Mouse (Mus musculus) neural tube, embryonic 11.5 days (tissue): Measurements from ENCODE around the gene Cdt1. TPM values are rescaled to one million over a fixed set of nuclear protein-coding genes. Genes with fewer than 3 reads are reported as not detected.

Experiments used
- ATAC-seq: fragments of 200-750 bp; cut with Nextera tagmentation; 2 replicates; pipeline ENCODE4 v1.8.0; 2017; ENCODE audit warnings: moderate number of reproducible peaks, mild to moderate bottlenecking, moderate TSS enrichment, moderate library complexity; ENCODE audit not compliant: insufficient read depth, low FRiP score, low TSS enrichment
- DNase-seq: peaks from one replicate; pipeline ENCODE4 v3.0.0-alpha.2; 2015; ENCODE audit warnings: low spot score
- H3K27ac ChIP-seq: fragments of 300-500 bp; sonication (generic); 2 replicates; pipeline ENCODE4 v1.5.1; 2014; ENCODE audit warnings: low read depth, mild to moderate bottlenecking, low read length
- H3K27me3 ChIP-seq: fragments of 300-500 bp; sonication (generic); 2 replicates; pipeline ENCODE4 v1.6.1; 2014; ENCODE audit warnings: mild to moderate bottlenecking, low read length, mixed read lengths; ENCODE audit not compliant: control insufficient read depth, insufficient read depth
- H3K36me3 ChIP-seq: fragments of 300-500 bp; sonication (generic); 2 replicates; pipeline ENCODE4 v1.6.1; 2014; ENCODE audit warnings: mild to moderate bottlenecking, low read length, moderate library complexity, mixed read lengths; ENCODE audit not compliant: control insufficient read depth, insufficient read depth
- H3K4me1 ChIP-seq: fragments of 300-500 bp; sonication (generic); 2 replicates; pipeline ENCODE4 v1.6.1; 2014; ENCODE audit warnings: low read length, mixed read lengths; ENCODE audit not compliant: control insufficient read depth, insufficient read depth
- H3K4me2 ChIP-seq: fragments of 300-500 bp; sonication (generic); 2 replicates; pipeline ENCODE4 v1.6.1; 2014; ENCODE audit warnings: low read depth, mild to moderate bottlenecking, moderate library complexity
- H3K4me3 ChIP-seq: fragments of 300-500 bp; sonication (generic); 2 replicates; pipeline ENCODE4 v1.5.1; 2014; ENCODE audit warnings: low read depth, low read length
- H3K9ac ChIP-seq: fragments of 300-500 bp; sonication (generic); 2 replicates; pipeline ENCODE4 v1.6.1; 2014; ENCODE audit warnings: mild to moderate bottlenecking, low read length
- H3K9me3 ChIP-seq: fragments of 300-500 bp; sonication (generic); 2 replicates; pipeline ENCODE4 v1.6.1; 2016; ENCODE audit warnings: low read length; ENCODE audit not compliant: control insufficient read depth
- WGBS: fragments of 180-500 bp; shearing (Covaris S2); extraction: QIAGEN DNeasy Blood & Tissue Kit; methylation state at CpG from one replicate; pipeline ENCODE4 v1.1.7; 2014; 5-methylcytosine and 5-hydroxymethylcytosine counted together
- polyA plus RNA-seq: library from polyadenylated mRNA; unstranded; fragments of >200 nt; fragmentation: Nextera tagmentation; extraction: Ambion mirVana; gene quantifications from 2 replicates; pipeline ENCODE4 v1.2.1, GENCODE M21; 2014

Cdt1 gene
- polyA plus RNA-seq, 1 experiment from 2014 or later: 37.1 TPM

DNA sequence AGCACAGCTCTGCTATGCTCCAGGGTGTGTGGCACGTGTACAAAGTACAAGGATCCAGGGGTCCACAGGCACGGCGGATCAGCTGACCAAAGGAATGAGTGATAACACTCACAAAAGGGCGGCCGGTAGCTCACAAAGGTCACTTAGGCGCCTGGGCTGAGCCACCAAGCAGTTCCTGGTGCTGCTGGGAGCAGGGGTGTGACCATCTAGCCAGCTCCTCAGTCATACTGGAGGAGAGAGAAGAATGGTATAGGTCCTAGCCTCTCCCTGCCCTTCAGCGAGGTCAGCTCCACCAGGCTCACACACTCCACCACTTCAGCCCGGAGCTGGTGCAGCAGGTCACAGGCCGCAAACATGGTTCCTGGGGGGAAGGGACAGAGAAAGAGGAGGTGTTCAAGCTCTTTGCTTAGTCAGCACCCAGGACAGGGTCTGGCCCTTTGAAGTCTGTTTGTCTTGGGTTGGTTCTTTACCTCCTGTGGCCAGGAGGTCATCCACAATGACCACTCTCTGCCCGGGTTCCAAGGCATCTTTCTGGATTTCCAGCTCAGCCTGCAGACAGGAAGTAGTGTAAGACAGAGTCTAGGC, 6.9 kb downstream of the Cdt1 start:
- no peak overlapping the region for H3K9ac ChIP-seq
- no peak overlapping the region for H3K27ac ChIP-seq
- ATAC-seq (no peak), DNase-seq (no peak)
- H3K4me3 ChIP-seq: no peak overlapping the region
- no peaks in the 10 kb centered on the region for H3K9me3 ChIP-seq
- H3K4me1 ChIP-seq: peaks cover 20% of the 10 kb centered on the region
- H3K36me3 ChIP-seq: peaks cover 21% of the 10 kb centered on the region
- no peak overlapping the region for H3K4me2 ChIP-seq
- H3K27me3 ChIP-seq: no peaks in the 10 kb centered on the region
- WGBS: 46% methylated on average over 10 of the region's 10 CpGs

DNA sequence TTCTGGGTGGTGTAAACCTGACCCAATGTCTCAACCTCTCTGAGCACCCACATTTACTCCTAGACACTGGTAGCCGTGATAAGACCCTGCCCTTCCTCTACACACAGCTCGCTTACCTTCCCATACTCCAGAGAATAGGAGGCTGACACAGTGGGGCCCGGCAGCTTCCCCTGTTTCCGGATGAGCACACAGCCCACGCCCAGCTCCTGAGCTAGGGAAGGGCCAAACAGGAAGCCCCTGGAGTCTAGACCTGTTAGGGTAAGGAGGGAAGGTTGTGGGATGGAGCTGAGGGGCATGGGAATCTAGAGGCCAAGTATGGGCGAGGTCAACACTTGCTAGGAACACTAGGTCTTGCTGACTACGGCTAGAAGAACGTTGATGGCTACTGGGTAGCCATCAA, 7.5 kb downstream of the Cdt1 start:
- Histone ChIP-seq H3K4me3 (no peak overlapping the region), H3K4me1 (peaks cover 20% of the 10 kb centered on the region), H3K36me3 (peaks cover 17% of the 10 kb centered on the region), H3K27me3 (no peaks in the 10 kb centered on the region), H3K9me3 (no peaks in the 10 kb centered on the region), H3K27ac (no peak overlapping the region), H3K4me2 (no peak overlapping the region; the same call in 1 of the 2 replicates), H3K9ac (no peak overlapping the region)
- WGBS: 79% methylated on average over 8 of the region's 8 CpGs
- DNase-seq (no peak), ATAC-seq (no peak)

DNA sequence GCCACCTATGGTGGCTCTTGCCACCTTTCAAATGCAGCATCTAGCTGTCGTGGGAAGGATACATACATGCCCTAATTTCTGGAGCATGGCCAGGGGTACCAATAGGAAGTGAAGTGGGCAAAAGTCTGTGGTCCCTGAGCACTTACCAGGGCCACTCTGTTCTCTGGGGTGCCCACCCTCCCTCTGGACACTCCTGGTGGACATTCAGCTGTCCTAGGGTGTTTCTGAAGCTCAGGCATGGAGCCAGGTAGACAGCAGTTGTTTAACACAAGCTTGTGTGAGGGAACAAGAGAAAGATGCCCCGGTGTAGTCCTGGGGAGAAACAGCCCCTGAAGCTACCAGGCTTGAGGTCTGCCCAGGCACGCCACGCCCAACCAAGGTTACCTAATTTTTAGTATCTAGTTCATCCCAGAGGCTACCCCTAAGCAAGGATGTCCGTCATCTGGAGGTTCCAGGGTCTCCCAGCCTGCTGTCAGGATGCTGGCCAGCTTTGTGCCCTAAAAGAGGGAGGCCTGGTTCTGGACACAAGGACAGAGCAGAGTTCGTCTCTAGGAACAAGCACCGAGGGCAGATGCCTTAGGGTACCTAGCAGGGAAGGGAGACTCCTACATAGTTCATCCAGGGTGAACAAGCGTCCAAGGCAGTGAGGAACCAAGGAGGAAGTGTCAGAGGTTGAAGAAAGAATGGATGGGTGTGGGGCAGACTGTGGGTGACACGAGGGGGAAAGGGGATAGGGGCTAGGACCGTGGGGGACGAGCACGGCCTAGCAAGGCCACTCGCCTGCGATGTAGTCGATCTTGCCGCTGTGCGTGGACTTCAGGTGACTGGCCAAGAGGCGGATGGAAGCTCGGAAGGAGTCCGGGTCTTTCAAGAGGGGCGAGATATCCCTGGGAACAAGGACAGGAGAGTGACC, 8.2 kb downstream of the Cdt1 start:
- H3K4me3 ChIP-seq: peak overlapping the region; percentile 64
- DNase-seq: no peak
- peaks cover 16% of the 10 kb centered on the region for H3K36me3 ChIP-seq
- H3K27me3 ChIP-seq: no peaks in the 10 kb centered on the region
- 20% methylated on average over 21 of the region's 21 CpGs for WGBS
- peak overlapping the region; percentile 87 for H3K9ac ChIP-seq
- peaks cover 20% of the 10 kb centered on the region for H3K4me1 ChIP-seq
- ATAC-seq: no peak
- H3K27ac ChIP-seq: peak overlapping the region; percentile 54; the same call in 1 of the 2 replicates
- H3K9me3 ChIP-seq: no peaks in the 10 kb centered on the region
- H3K4me2 ChIP-seq: peak overlapping the region; percentile 92

DNA sequence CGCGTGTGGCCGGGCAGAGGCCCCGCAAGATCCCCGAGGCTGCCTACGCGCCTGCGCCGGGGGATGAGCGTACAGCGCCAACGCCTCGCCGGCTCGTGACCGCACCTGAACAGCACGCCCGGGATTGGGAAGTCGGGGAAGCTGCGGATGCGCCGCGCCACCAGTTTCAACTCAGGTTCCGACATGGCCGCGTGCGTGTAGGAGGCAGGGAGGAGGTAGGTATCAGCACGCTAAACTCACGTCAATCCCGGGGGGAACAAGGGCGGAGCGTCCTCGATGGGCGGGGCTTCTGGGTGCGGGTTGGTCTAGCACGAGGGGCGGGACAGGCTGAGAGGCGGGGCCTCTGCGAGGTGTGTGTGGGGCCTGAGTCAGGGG, 8.8 kb downstream of the Cdt1 start, which contains the start of gene Aprt:
TSS of gene Aprt (minus strand) at position 262 of the 375 bp plus-strand sequence.
- peak within 1 kb of the TSS; percentile 64 for H3K4me3 ChIP-seq
- DNase-seq (peak; percentile 92), ATAC-seq (peak; percentile 81)
- H3K36me3 ChIP-seq: peaks cover 9% of the 10 kb centered on the region
- under 1% methylated on average over 39 of the region's 39 CpGs for WGBS
- H3K27ac ChIP-seq: peak within 1 kb of the TSS; percentile 54; the same call in 1 of the 2 replicates
- peaks cover 20% of the 10 kb centered on the region for H3K4me1 ChIP-seq
- peak within 1 kb of the TSS; percentile 87 for H3K9ac ChIP-seq
- no peaks in the 10 kb centered on the region for H3K27me3 ChIP-seq
- H3K9me3 ChIP-seq: no peaks in the 10 kb centered on the region
- H3K4me2 ChIP-seq: peak within 1 kb of the TSS; percentile 92

DNA sequence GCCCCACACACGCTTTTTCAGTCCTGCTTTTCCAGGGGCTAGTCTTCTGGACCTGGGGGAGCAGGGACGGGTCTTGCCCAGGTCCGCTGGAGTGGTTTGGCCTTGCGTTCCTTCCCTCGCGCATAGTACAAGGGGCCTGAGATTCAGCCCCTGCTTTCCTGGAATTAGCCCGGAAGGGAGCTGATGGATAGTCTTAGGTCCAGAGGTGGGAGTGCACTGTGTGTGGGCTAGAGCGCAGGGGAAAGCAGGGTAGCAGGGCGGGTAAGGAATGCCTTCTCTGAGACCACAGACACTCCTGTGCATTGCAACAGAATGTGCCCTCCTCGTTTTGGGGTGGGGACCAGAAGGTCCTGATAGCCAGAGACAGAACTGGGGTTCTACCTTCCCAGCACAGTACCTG, 9.3 kb downstream of the Cdt1 start:
- no peak overlapping the region for H3K27ac ChIP-seq
- peak; percentile 10; the same call in 1 of the 2 replicates for ATAC-seq
- peak overlapping the region; percentile 64; the same call in 1 of the 2 replicates for H3K4me3 ChIP-seq
- peaks cover 20% of the 10 kb centered on the region for H3K4me1 ChIP-seq
- 41% methylated on average over 10 of the region's 10 CpGs for WGBS
- H3K27me3 ChIP-seq: no peaks in the 10 kb centered on the region
- DNase-seq: no peak
- H3K4me2 ChIP-seq: peak overlapping the region; percentile 92
- no peaks in the 10 kb centered on the region for H3K9me3 ChIP-seq
- peaks cover 5% of the 10 kb centered on the region for H3K36me3 ChIP-seq
- H3K9ac ChIP-seq: peak overlapping the region; percentile 14; the same call in 1 of the 2 replicates

DNA sequence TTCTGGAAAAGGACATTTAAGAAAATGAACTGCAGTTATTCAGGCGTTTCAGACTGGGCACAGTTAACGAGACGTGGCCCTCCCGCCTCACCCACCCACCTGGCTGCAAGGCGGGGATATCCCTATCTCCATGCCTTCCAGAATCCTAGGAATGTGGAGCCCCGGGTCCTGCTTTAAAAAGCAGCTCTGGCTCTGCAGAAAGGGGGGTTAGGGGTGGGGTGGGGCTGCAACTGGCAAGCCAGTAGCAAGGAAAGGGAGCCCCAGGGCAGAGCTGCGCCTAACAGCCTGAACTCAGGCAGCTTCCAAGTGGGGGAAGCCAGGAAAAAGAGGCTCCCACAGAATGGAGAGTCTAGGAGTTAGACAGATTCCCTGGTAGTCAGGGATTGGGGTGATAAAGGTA, 11.4 kb downstream of the Cdt1 start:
- no peak for ATAC-seq
- Histone ChIP-seq H3K27me3 (no peaks in the 10 kb centered on the region), H3K9me3 (no peaks in the 10 kb centered on the region), H3K9ac (no peak overlapping the region), H3K36me3 (no peaks in the 10 kb centered on the region), H3K4me3 (no peak overlapping the region), H3K4me1 (peaks cover 20% of the 10 kb centered on the region), H3K27ac (no peak overlapping the region), H3K4me2 (no peak overlapping the region)
- DNase-seq: no peak
- WGBS: 25% methylated on average over 7 of the region's 7 CpGs

DNA sequence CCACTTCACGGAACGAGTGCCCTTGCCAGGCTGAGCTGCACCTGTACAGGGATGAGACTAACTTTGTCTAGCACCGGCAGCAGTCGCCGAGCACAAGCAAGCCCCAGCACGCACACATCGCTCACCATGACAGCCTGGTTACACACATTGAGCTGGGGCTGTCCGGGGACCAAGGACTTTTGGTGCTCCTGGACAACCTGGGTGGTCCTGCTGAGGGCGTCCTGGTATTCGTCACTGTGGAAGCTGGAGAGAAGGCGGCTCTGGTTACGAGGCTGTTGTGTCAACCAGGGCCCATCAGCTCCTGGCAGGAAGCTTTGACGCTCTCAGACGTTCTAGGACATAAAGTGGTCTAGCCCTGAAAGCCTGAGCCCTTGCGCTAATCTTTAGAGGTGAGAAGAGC, 13.1 kb downstream of the Cdt1 start:
- H3K27me3 ChIP-seq: no peaks in the 10 kb centered on the region
- H3K9ac ChIP-seq: no peak overlapping the region
- H3K4me1 ChIP-seq: peaks cover 11% of the 10 kb centered on the region
- H3K9me3 ChIP-seq: no peaks in the 10 kb centered on the region
- no peak overlapping the region for H3K4me2 ChIP-seq
- no peaks in the 10 kb centered on the region for H3K36me3 ChIP-seq
- ATAC-seq: no peak
- H3K4me3 ChIP-seq: no peak overlapping the region
- H3K27ac ChIP-seq: no peak overlapping the region
- DNase-seq: no peak
- WGBS: 57% methylated on average over 13 of the region's 15 CpGs

DNA sequence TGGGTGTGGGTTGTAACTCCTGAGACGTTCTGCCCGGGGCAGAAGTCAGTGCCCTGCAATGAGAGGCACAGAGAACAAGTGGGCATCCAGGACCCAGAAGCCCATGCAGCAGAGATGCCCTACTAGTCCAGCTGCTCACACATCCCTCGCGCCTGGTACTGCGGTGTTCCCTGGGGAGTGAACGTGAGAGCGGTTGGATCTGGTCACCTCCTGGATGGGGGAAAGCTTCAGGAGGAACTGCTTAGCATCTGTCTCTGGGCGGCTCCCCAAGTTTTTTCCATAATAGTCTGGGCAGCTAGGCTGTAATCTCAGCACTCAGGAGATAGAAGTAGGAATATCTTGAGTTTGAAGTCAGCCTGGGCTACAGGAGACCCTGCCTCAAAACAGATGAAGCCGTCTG, 17.2 kb downstream of the Cdt1 start:
- Histone ChIP-seq H3K27ac (no peak overlapping the region), H3K36me3 (no peaks in the 10 kb centered on the region), H3K4me3 (no peak overlapping the region), H3K9me3 (no peaks in the 10 kb centered on the region), H3K4me2 (no peak overlapping the region), H3K9ac (no peak overlapping the region), H3K27me3 (no peaks in the 10 kb centered on the region), H3K4me1 (no peaks in the 10 kb centered on the region)
- WGBS: 80% methylated on average over 9 of the region's 9 CpGs
- ATAC-seq: no peak
- DNase-seq: no peak
